ENCODE assay signal across 8 mouse cellular contexts in genomic region chr7:25707581-25708292, GRCm38 (mm10). TPM values are rescaled to one million over a fixed set of nuclear protein-coding genes. Genes with fewer than 3 reads are reported as not detected.
A peak's percentile ranks its signal among the peaks of the same experiment; 100 is the strongest.
DNase-seq lines count a peak whose midpoint lies in the region; ATAC-seq and TF ChIP-seq lines count a peak whose summit lies in the region.

No protein-coding gene starts in this region.

- WGBS in limb, embryonic 10.5 days = 64% methylated on average over 15 of the region's 15 CpGs
- WGBS in neural tube, embryonic 13.5 days = 59% methylated on average over 15 of the region's 15 CpGs
- 81% methylated on average over 15 of the region's 15 CpGs for WGBS in forebrain, embryonic 14.5 days

- ATAC-seq in neural tube, embryonic 13.5 days (ENCODE audit: low read depth) = no peak
- ATAC-seq in forebrain, embryonic 14.5 days = no peak

- DNase-seq in adrenal gland, postnatal 10 days = peak; percentile 56
- no peak for DNase-seq in adrenal gland, postnatal 25 days
- peak; percentile 63 to 71 for DNase-seq in heart, postnatal 36 days
- no peak for DNase-seq in limb, embryonic 10.5 days (ENCODE audit: low spot score)
- no peak for DNase-seq in forebrain, embryonic 14.5 days (ENCODE audit: low spot score)
- no peak for DNase-seq in layer of hippocampus, postnatal 25 days (ENCODE audit: extremely low spot score in 1 of 2, low spot score in 1 of 2)

- H3K9me3 ChIP-seq in limb, embryonic 10.5 days (replicated peaks) = no peaks in the 10 kb centered on the region
- H3K9me3 ChIP-seq in neural tube, embryonic 13.5 days = no peaks in the 10 kb centered on the region
- no peaks in the 10 kb centered on the region for H3K9me3 ChIP-seq in forebrain, embryonic 14.5 days (replicated peaks; ENCODE audit: control insufficient read depth, low read length)

- H3K4me2 ChIP-seq in neural tube, embryonic 13.5 days = no peak overlapping the region
- H3K4me2 ChIP-seq in forebrain, embryonic 14.5 days (ENCODE audit: low read length) = no peak overlapping the region

- H3K36me3 ChIP-seq in limb, embryonic 10.5 days = peaks cover 7% of the 10 kb centered on the region
- peaks cover 8% of the 10 kb centered on the region for H3K36me3 ChIP-seq in neural tube, embryonic 13.5 days
- peaks cover 8% of the 10 kb centered on the region for H3K36me3 ChIP-seq in forebrain, embryonic 14.5 days (ENCODE audit: control insufficient read depth, insufficient read depth, low read length)

- intact Hi-C loops in heart, postnatal 36 days (cut with DNase I) = no loop called here

- no peak for TF ChIP-seq CTCF in bone marrow macrophage, adult 2 months (IDR thresholded peaks at IDR 0.05; ENCODE audit: low read depth, low read length)

- no peak overlapping the region for H3K9ac ChIP-seq in neural tube, embryonic 13.5 days
- no peak overlapping the region for H3K9ac ChIP-seq in forebrain, embryonic 14.5 days (ENCODE audit: low read length)

- no peak overlapping the region for H3K4me3 ChIP-seq in bone marrow macrophage, adult 2 months (ENCODE audit: insufficient read depth, low read length)
- H3K4me3 ChIP-seq in limb, embryonic 10.5 days = no peak overlapping the region
- H3K4me3 ChIP-seq in neural tube, embryonic 13.5 days = no peak overlapping the region
- no peak overlapping the region for H3K4me3 ChIP-seq in forebrain, embryonic 14.5 days (ENCODE audit: low read depth, low read length)

- TF ChIP-seq POLR2A in bone marrow macrophage, adult 2 months (IDR thresholded peaks at IDR 0.05; ENCODE audit: borderline replicate concordance, low read depth, low read length) = no peak

- H3K27me3 ChIP-seq in limb, embryonic 10.5 days (ENCODE audit: low read depth, poor library complexity, severe bottlenecking) = peaks cover 29% of the 10 kb centered on the region
- peaks cover 10% of the 10 kb centered on the region for H3K27me3 ChIP-seq in neural tube, embryonic 13.5 days
- H3K27me3 ChIP-seq in forebrain, embryonic 14.5 days (replicated peaks; ENCODE audit: control insufficient read depth, insufficient read depth, low read length) = peaks cover 9% of the 10 kb centered on the region; the same call in 1 of the 2 replicates

- peak overlapping the region; percentile 76 for H3K27ac ChIP-seq in bone marrow macrophage, adult 2 months (ENCODE audit: insufficient read depth, low read depth, low read length)
- peak overlapping the region; percentile 69 for H3K27ac ChIP-seq in limb, embryonic 10.5 days
- H3K27ac ChIP-seq in neural tube, embryonic 13.5 days (replicated peaks) = peak overlapping the region; percentile 23; the same call in 1 of the 2 replicates
- no peak overlapping the region for H3K27ac ChIP-seq in forebrain, embryonic 14.5 days (ENCODE audit: low read depth, low read length)

- peaks cover 66% of the 10 kb centered on the region for H3K4me1 ChIP-seq in bone marrow macrophage, adult 2 months (ENCODE audit: control insufficient read depth, insufficient read depth, low read length)
- H3K4me1 ChIP-seq in limb, embryonic 10.5 days = peaks cover 73% of the 10 kb centered on the region
- H3K4me1 ChIP-seq in neural tube, embryonic 13.5 days (replicated peaks) = peaks cover 49% of the 10 kb centered on the region
- H3K4me1 ChIP-seq in forebrain, embryonic 14.5 days (ENCODE audit: control insufficient read depth, insufficient read depth, low read length) = 0 out of 2 replicates have a peak, but pooled peaks cover 6% of the 10 kb centered on the region

RNA-seq across cellular contexts. Expression of gene Ccdc97, which starts 11.2 kb away (rescaled TPM):
- total RNA-seq in adrenal gland, postnatal 10 days (2021) = 10 to 100 TPM; 40.4 to 46.1 TPM
- 54.4 and 61.9 TPM in 2 replicates for total RNA-seq in adrenal gland, postnatal 25 days (2021)
- polyA plus RNA-seq in bone marrow macrophage, adult 2 months (2012; ENCODE audit: insufficient read depth, insufficient read length, missing spikeins) = 40.0 and 44.7 TPM in 2 replicates
- 10 to 100 TPM; 55.0 to 55.8 TPM for total RNA-seq in heart, postnatal 36 days (2021)
- 31.5 and 32.3 TPM in 2 replicates for polyA plus RNA-seq in limb, embryonic 10.5 days (2016; fragmentation: Nextera tagmentation; extraction: Ambion mirVana)
- polyA plus RNA-seq in neural tube, embryonic 13.5 days (2015; fragmentation: Nextera tagmentation; extraction: Ambion mirVana) = 33.0 and 38.2 TPM in 2 replicates
- 39.6 and 40.7 TPM in 2 replicates for polyA plus RNA-seq in forebrain, embryonic 14.5 days (2014; fragmentation: Nextera tagmentation; extraction: Ambion mirVana)
- 10 to 100 TPM; 54.6 to 58.5 TPM for total RNA-seq in layer of hippocampus, postnatal 25 days (2021)

RNA-seq across cellular contexts. Expression of gene Tgfb1, which starts 20.9 kb away (rescaled TPM):
- 10 to 100 TPM; 48.7 to 49.6 TPM for total RNA-seq in adrenal gland, postnatal 10 days (2021)
- 37.0 and 43.7 TPM in 2 replicates for total RNA-seq in adrenal gland, postnatal 25 days (2021)
- 287 and 354 TPM in 2 replicates for polyA plus RNA-seq in bone marrow macrophage, adult 2 months (2012; ENCODE audit: insufficient read depth, insufficient read length, missing spikeins)
- total RNA-seq in heart, postnatal 36 days (2021) = 10 to 100 TPM; 23.8 to 27.0 TPM
- polyA plus RNA-seq in limb, embryonic 10.5 days (2016; fragmentation: Nextera tagmentation; extraction: Ambion mirVana) = 1.4 and 1.6 TPM in 2 replicates
- polyA plus RNA-seq in neural tube, embryonic 13.5 days (2015; fragmentation: Nextera tagmentation; extraction: Ambion mirVana) = 1.2 and 2.1 TPM in 2 replicates
- 0.61 and 0.83 TPM in 2 replicates for polyA plus RNA-seq in forebrain, embryonic 14.5 days (2014; fragmentation: Nextera tagmentation; extraction: Ambion mirVana)
- total RNA-seq in layer of hippocampus, postnatal 25 days (2021) = 1 to 10 TPM; 7.0 to 8.6 TPM

RNA-seq across cellular contexts. Expression of gene B9d2, which starts 27.2 kb away (rescaled TPM):
- 10 to 100 TPM; 15.7 to 19.0 TPM for total RNA-seq in adrenal gland, postnatal 10 days (2021)
- 12.7 and 20.3 TPM in 2 replicates for total RNA-seq in adrenal gland, postnatal 25 days (2021)
- polyA plus RNA-seq in bone marrow macrophage, adult 2 months (2012; ENCODE audit: insufficient read depth, insufficient read length, missing spikeins) = 18.3 and 19.2 TPM in 2 replicates
- 10 to 100 TPM; 10.2 to 10.8 TPM for total RNA-seq in heart, postnatal 36 days (2021)
- 33.0 and 37.7 TPM in 2 replicates for polyA plus RNA-seq in limb, embryonic 10.5 days (2016; fragmentation: Nextera tagmentation; extraction: Ambion mirVana)
- polyA plus RNA-seq in neural tube, embryonic 13.5 days (2015; fragmentation: Nextera tagmentation; extraction: Ambion mirVana) = 33.6 and 42.6 TPM in 2 replicates
- polyA plus RNA-seq in forebrain, embryonic 14.5 days (2014; fragmentation: Nextera tagmentation; extraction: Ambion mirVana) = 44.3 and 57.6 TPM in 2 replicates
- total RNA-seq in layer of hippocampus, postnatal 25 days (2021) = 10 to 100 TPM; 25.2 to 25.7 TPM

RNA-seq across cellular contexts. Expression of gene Tmem91, which starts 32.8 kb away (rescaled TPM):
- total RNA-seq in adrenal gland, postnatal 10 days (2021) = 1 to 10 TPM in 1 of 2 experiments, under 1 TPM in 1; 0.90 to 1.9 TPM
- total RNA-seq in adrenal gland, postnatal 25 days (2021) = 2.0 TPM in 1 of 2 replicates, not detected in the other
- 0.87 TPM in 1 of 2 replicates, not detected in the other for polyA plus RNA-seq in bone marrow macrophage, adult 2 months (2012; ENCODE audit: insufficient read depth, insufficient read length, missing spikeins)
- not detected for total RNA-seq in heart, postnatal 36 days (2021)
- 2.9 and 3.4 TPM in 2 replicates for polyA plus RNA-seq in limb, embryonic 10.5 days (2016; fragmentation: Nextera tagmentation; extraction: Ambion mirVana)
- polyA plus RNA-seq in neural tube, embryonic 13.5 days (2015; fragmentation: Nextera tagmentation; extraction: Ambion mirVana) = 13.1 and 14.3 TPM in 2 replicates
- 11.1 and 16.4 TPM in 2 replicates for polyA plus RNA-seq in forebrain, embryonic 14.5 days (2014; fragmentation: Nextera tagmentation; extraction: Ambion mirVana)
- 10 to 100 TPM; 12.7 to 16.5 TPM for total RNA-seq in layer of hippocampus, postnatal 25 days (2021)

RNA-seq across cellular contexts. Expression of gene Hnrnpul1, which starts 46.8 kb away (rescaled TPM):
- total RNA-seq in adrenal gland, postnatal 10 days (2021) = 100 to 1,000 TPM; 114 to 125 TPM
- total RNA-seq in adrenal gland, postnatal 25 days (2021) = 116 and 128 TPM in 2 replicates
- 109 and 123 TPM in 2 replicates for polyA plus RNA-seq in bone marrow macrophage, adult 2 months (2012; ENCODE audit: insufficient read depth, insufficient read length, missing spikeins)
- total RNA-seq in heart, postnatal 36 days (2021) = 10 to 100 TPM; 78.4 to 82.7 TPM
- polyA plus RNA-seq in limb, embryonic 10.5 days (2016; fragmentation: Nextera tagmentation; extraction: Ambion mirVana) = 61.7 and 67.7 TPM in 2 replicates
- polyA plus RNA-seq in neural tube, embryonic 13.5 days (2015; fragmentation: Nextera tagmentation; extraction: Ambion mirVana) = 45.1 and 51.1 TPM in 2 replicates
- polyA plus RNA-seq in forebrain, embryonic 14.5 days (2014; fragmentation: Nextera tagmentation; extraction: Ambion mirVana) = 53.6 and 61.2 TPM in 2 replicates
- total RNA-seq in layer of hippocampus, postnatal 25 days (2021) = 100 to 1,000 TPM; 103 to 114 TPM

Comparison
In these comparisons a context has a peak if more than half of its experiments do, and no peak if none do; other contexts are left out.
1. DNase-seq: peak in adrenal gland, postnatal 10 days (single experiment) and heart, postnatal 36 days (2 of 2); none in adrenal gland, postnatal 25 days (single experiment), limb, embryonic 10.5 days (single experiment), forebrain, embryonic 14.5 days (single experiment) and layer of hippocampus, postnatal 25 days (0 of 2).